Mouse (Mus musculus): Measurements from ENCODE around the gene Clec2g. TPM values are rescaled to one million over a fixed set of nuclear protein-coding genes. Genes with fewer than 3 reads are reported as not detected.
"Not testable (repeated sequence)": the region's sequence is repeated elsewhere in the genome, so short reads cannot be mapped to it uniquely, and the experiment has no call there.

The Clec2g gene
- polyA plus RNA-seq, 1 experiment from 2014 or later, result not detected

- no peak for ATAC-seq (ENCODE audit: insufficient number of reproducible peaks, insufficient read depth, low FRiP score, low read depth)
- H3K9ac ChIP-seq (ENCODE audit: low read length), result no peak overlapping the region
- H3K4me3 ChIP-seq (ENCODE audit: control insufficient read depth in 1 of 2, insufficient read depth in 1 of 2, low read depth in 1 of 2, low read length in 2 of 2), result no peak overlapping the region
- H3K9me3 ChIP-seq (ENCODE audit: control insufficient read depth, low read length), result no peaks in the 10 kb centered on the region
- H3K4me1 ChIP-seq (ENCODE audit: control insufficient read depth in 2 of 2, insufficient read depth in 2 of 2, low read length in 2 of 2), result no peaks in the 10 kb centered on the region
- 69% methylated on average over 2 of the region's 2 CpGs for WGBS
- no peak overlapping the region for H3K27ac ChIP-seq (replicated peaks in 1 of 2; ENCODE audit: control insufficient read depth in 1 of 2, insufficient read depth in 1 of 2, low read depth in 2 of 2, low read length in 2 of 2)
- no peaks in the 10 kb centered on the region for H3K27me3 ChIP-seq (ENCODE audit: control insufficient read depth, insufficient read depth, low read length)
- no peak overlapping the region for H3K4me2 ChIP-seq (ENCODE audit: low read length)
- no peaks in the 10 kb centered on the region for H3K36me3 ChIP-seq (ENCODE audit: control insufficient read depth, insufficient read depth, low read length)
Measured at GRCm38 (mm10) chr6:128913598-128914254, 20.5 kb upstream of the Clec2g start.

GRCm38 (mm10) chr6:128917322-128917721 lies 16.9 kb upstream of the Clec2g start:
- Histone ChIP-seq H3K9ac (ENCODE audit: low read length) (no peak overlapping the region), H3K4me3 (ENCODE audit: control insufficient read depth in 1 of 2, insufficient read depth in 1 of 2, low read depth in 1 of 2, low read length in 2 of 2) (no peak overlapping the region), H3K4me2 (ENCODE audit: low read length) (no peak overlapping the region), H3K27ac (replicated peaks in 1 of 2; ENCODE audit: control insufficient read depth in 1 of 2, insufficient read depth in 1 of 2, low read depth in 2 of 2, low read length in 2 of 2) (no peak overlapping the region), H3K27me3 (ENCODE audit: control insufficient read depth, insufficient read depth, low read length) (no peaks in the 10 kb centered on the region), H3K9me3 (ENCODE audit: control insufficient read depth, low read length) (no peaks in the 10 kb centered on the region), H3K36me3 (ENCODE audit: control insufficient read depth, insufficient read depth, low read length) (no peaks in the 10 kb centered on the region), H3K4me1 (ENCODE audit: control insufficient read depth in 2 of 2, insufficient read depth in 2 of 2, low read length in 2 of 2) (no peaks in the 10 kb centered on the region)
- ATAC-seq (ENCODE audit: insufficient number of reproducible peaks, insufficient read depth, low FRiP score, low read depth), result no peak
- 72% methylated on average over 2 of the region's 2 CpGs for WGBS

GRCm38 (mm10) chr6:128933050-128933449 lies 1.1 kb upstream of the Clec2g start:
- H3K4me1 ChIP-seq (ENCODE audit: control insufficient read depth in 2 of 2, insufficient read depth in 2 of 2, low read length in 2 of 2), result no peaks in the 10 kb centered on the region
- no peak overlapping the region for H3K4me2 ChIP-seq (ENCODE audit: low read length)
- no peak for ATAC-seq (ENCODE audit: insufficient number of reproducible peaks, insufficient read depth, low FRiP score, low read depth)
- H3K36me3 ChIP-seq (ENCODE audit: control insufficient read depth, insufficient read depth, low read length), result no peaks in the 10 kb centered on the region
- no peaks in the 10 kb centered on the region for H3K27me3 ChIP-seq (ENCODE audit: control insufficient read depth, insufficient read depth, low read length)
- 76% methylated on average over 2 of the region's 2 CpGs for WGBS
- H3K4me3 ChIP-seq (ENCODE audit: control insufficient read depth in 1 of 2, insufficient read depth in 1 of 2, low read depth in 1 of 2, low read length in 2 of 2), result no peak overlapping the region
- no peaks in the 10 kb centered on the region for H3K9me3 ChIP-seq (ENCODE audit: control insufficient read depth, low read length)
- no peak overlapping the region for H3K9ac ChIP-seq (ENCODE audit: low read length)
- H3K27ac ChIP-seq (replicated peaks in 1 of 2; ENCODE audit: control insufficient read depth in 1 of 2, insufficient read depth in 1 of 2, low read depth in 2 of 2, low read length in 2 of 2), result no peak overlapping the region

- H3K4me3 ChIP-seq (ENCODE audit: control insufficient read depth in 1 of 2, insufficient read depth in 1 of 2, low read depth in 1 of 2, low read length in 2 of 2); H3K9ac ChIP-seq (ENCODE audit: low read length); H3K9me3 ChIP-seq (ENCODE audit: control insufficient read depth, low read length); H3K27ac ChIP-seq (replicated peaks in 1 of 2; ENCODE audit: control insufficient read depth in 1 of 2, insufficient read depth in 1 of 2, low read depth in 2 of 2, low read length in 2 of 2); H3K27me3 ChIP-seq (ENCODE audit: control insufficient read depth, insufficient read depth, low read length); H3K4me1 ChIP-seq (ENCODE audit: control insufficient read depth in 2 of 2, insufficient read depth in 2 of 2, low read length in 2 of 2); H3K4me2 ChIP-seq (ENCODE audit: low read length); ATAC-seq (ENCODE audit: insufficient number of reproducible peaks, insufficient read depth, low FRiP score, low read depth); H3K36me3 ChIP-seq (ENCODE audit: control insufficient read depth, insufficient read depth, low read length): not testable (repeated sequence)
- 80% methylated on average over 4 of the region's 13 CpGs for WGBS
Measured at GRCm38 (mm10) chr6:128935889-128936665, 1.9 kb downstream of the Clec2g start.

- no peak overlapping the region for H3K9ac ChIP-seq (ENCODE audit: low read length)
- H3K36me3 ChIP-seq (ENCODE audit: control insufficient read depth, insufficient read depth, low read length), result no peaks in the 10 kb centered on the region
- no peaks in the 10 kb centered on the region for H3K27me3 ChIP-seq (ENCODE audit: control insufficient read depth, insufficient read depth, low read length)
- no peak overlapping the region for H3K27ac ChIP-seq (replicated peaks in 1 of 2; ENCODE audit: control insufficient read depth in 1 of 2, insufficient read depth in 1 of 2, low read depth in 2 of 2, low read length in 2 of 2)
- 73% methylated on average over 5 of the region's 5 CpGs for WGBS
- peaks cover 4% of the 10 kb centered on the region; the same call in 1 of the 2 replicates for H3K9me3 ChIP-seq (ENCODE audit: control insufficient read depth, low read length)
- no peak for ATAC-seq (ENCODE audit: insufficient number of reproducible peaks, insufficient read depth, low FRiP score, low read depth)
- no peak overlapping the region for H3K4me2 ChIP-seq (ENCODE audit: low read length)
- H3K4me3 ChIP-seq (ENCODE audit: control insufficient read depth in 1 of 2, insufficient read depth in 1 of 2, low read depth in 1 of 2, low read length in 2 of 2), result no peak overlapping the region
- no peaks in the 10 kb centered on the region for H3K4me1 ChIP-seq (ENCODE audit: control insufficient read depth in 2 of 2, insufficient read depth in 2 of 2, low read length in 2 of 2)
Measured at GRCm38 (mm10) chr6:128941646-128942421, 7.7 kb downstream of the Clec2g start.

- no peak overlapping the region for H3K27ac ChIP-seq (replicated peaks in 1 of 2; ENCODE audit: control insufficient read depth in 1 of 2, insufficient read depth in 1 of 2, low read depth in 2 of 2, low read length in 2 of 2)
- no peaks in the 10 kb centered on the region for H3K36me3 ChIP-seq (ENCODE audit: control insufficient read depth, insufficient read depth, low read length)
- no peak overlapping the region for H3K4me2 ChIP-seq (ENCODE audit: low read length)
- ATAC-seq (ENCODE audit: insufficient number of reproducible peaks, insufficient read depth, low FRiP score, low read depth), result no peak
- no peak overlapping the region for H3K4me3 ChIP-seq (ENCODE audit: control insufficient read depth in 1 of 2, insufficient read depth in 1 of 2, low read depth in 1 of 2, low read length in 2 of 2)
- H3K4me1 ChIP-seq (ENCODE audit: control insufficient read depth in 2 of 2, insufficient read depth in 2 of 2, low read length in 2 of 2), result no peaks in the 10 kb centered on the region
- H3K27me3 ChIP-seq (ENCODE audit: control insufficient read depth, insufficient read depth, low read length), result no peaks in the 10 kb centered on the region
- 78% methylated on average over 3 of the region's 3 CpGs for WGBS
- no peak overlapping the region for H3K9ac ChIP-seq (ENCODE audit: low read length)
- peaks cover 4% of the 10 kb centered on the region; the same call in 1 of the 2 replicates for H3K9me3 ChIP-seq (ENCODE audit: control insufficient read depth, low read length)
Measured at GRCm38 (mm10) chr6:128945564-128945963, 11.4 kb downstream of the Clec2g start.

GRCm38 (mm10) chr6:128961110-128961509 lies 26.9 kb downstream of the Clec2g start:
- no peak overlapping the region for H3K4me3 ChIP-seq (ENCODE audit: control insufficient read depth in 1 of 2, insufficient read depth in 1 of 2, low read depth in 1 of 2, low read length in 2 of 2)
- H3K9me3 ChIP-seq (ENCODE audit: control insufficient read depth, low read length), result no peaks in the 10 kb centered on the region
- H3K27me3 ChIP-seq (ENCODE audit: control insufficient read depth, insufficient read depth, low read length), result no peaks in the 10 kb centered on the region
- no peak overlapping the region for H3K4me2 ChIP-seq (ENCODE audit: low read length)
- no peak for ATAC-seq (ENCODE audit: insufficient number of reproducible peaks, insufficient read depth, low FRiP score, low read depth)
- WGBS, result 63% methylated on average over 1 of the region's 1 CpGs
- no peaks in the 10 kb centered on the region for H3K4me1 ChIP-seq (ENCODE audit: control insufficient read depth in 2 of 2, insufficient read depth in 2 of 2, low read length in 2 of 2)
- H3K9ac ChIP-seq (ENCODE audit: low read length), result no peak overlapping the region
- no peak overlapping the region for H3K27ac ChIP-seq (replicated peaks in 1 of 2; ENCODE audit: control insufficient read depth in 1 of 2, insufficient read depth in 1 of 2, low read depth in 2 of 2, low read length in 2 of 2)
- H3K36me3 ChIP-seq (ENCODE audit: control insufficient read depth, insufficient read depth, low read length), result no peaks in the 10 kb centered on the region

Data from heart, embryonic 14.5 days (tissue).